Comparison of ENCODE assay signal across 11 mouse cellular contexts in genomic region chr3:129948359-129948758, GRCm38 (mm10). TPM values are rescaled to one million over a fixed set of nuclear protein-coding genes. Genes with fewer than 3 reads are reported as not detected.
DNase-seq lines count a peak whose midpoint lies in the region; ATAC-seq lines count a peak whose summit lies in the region.
"Had no signal": no experiment of that assay in that cellular context is flagged by ENCODE, and none has a peak within 500 bp of the region (broad histone marks: within the 10 kb centered on the region; RNA-seq: fewer than 3 reads in every experiment).

No protein-coding gene starts in this region.

- H3K9me3 ChIP-seq in heart, embryonic 10.5 days, result no peaks in the 10 kb centered on the region
- no peaks in the 10 kb centered on the region for H3K9me3 ChIP-seq in midbrain, embryonic 14.5 days (ENCODE audit: control insufficient read depth, low read length)
- H3K9me3 ChIP-seq: hindbrain, embryonic 10.5 days; limb, embryonic 12.5 days had no signal

- ATAC-seq in midbrain, embryonic 14.5 days (ENCODE audit: low FRiP score, low TSS enrichment), result no peak

- no peaks in the 10 kb centered on the region for H3K4me1 ChIP-seq in heart, embryonic 10.5 days
- H3K4me1 ChIP-seq in midbrain, embryonic 14.5 days (ENCODE audit: control insufficient read depth, insufficient read depth, low read length), result no peaks in the 10 kb centered on the region
- H3K4me1 ChIP-seq: hindbrain, embryonic 10.5 days; limb, embryonic 12.5 days had no signal

- H3K4me3 ChIP-seq in heart, embryonic 10.5 days, result no peak overlapping the region
- H3K4me3 ChIP-seq in macrophage (ENCODE audit: inconsistent target), result no peak overlapping the region
- no peak overlapping the region for H3K4me3 ChIP-seq in midbrain, embryonic 14.5 days (replicated peaks; ENCODE audit: low read depth, low read length)
- H3K4me3 ChIP-seq: hindbrain, embryonic 10.5 days; limb, embryonic 12.5 days had no signal

- no peak overlapping the region for H3K4me2 ChIP-seq in midbrain, embryonic 14.5 days (ENCODE audit: low read length)
- H3K4me2 ChIP-seq: limb, embryonic 12.5 days had no signal

- 83% methylated on average over 5 of the region's 5 CpGs for WGBS in heart, embryonic 10.5 days
- 29% methylated on average over 5 of the region's 5 CpGs for WGBS in macrophage (ENCODE audit: missing documents)
- 96% methylated on average over 5 of the region's 5 CpGs for WGBS in midbrain, embryonic 14.5 days

- H3K27ac ChIP-seq in heart, embryonic 10.5 days, result no peak overlapping the region
- peak overlapping the region; percentile 60 for H3K27ac ChIP-seq in macrophage
- no peak overlapping the region for H3K27ac ChIP-seq in midbrain, embryonic 14.5 days (replicated peaks; ENCODE audit: low read depth, low read length)
- H3K27ac ChIP-seq: hindbrain, embryonic 10.5 days; limb, embryonic 12.5 days had no signal

- H3K36me3 ChIP-seq in heart, embryonic 10.5 days, result no peaks in the 10 kb centered on the region
- no peaks in the 10 kb centered on the region for H3K36me3 ChIP-seq in macrophage (ENCODE audit: inconsistent target)
- H3K36me3 ChIP-seq in midbrain, embryonic 14.5 days (ENCODE audit: control insufficient read depth, insufficient read depth, low read length), result no peaks in the 10 kb centered on the region
- H3K36me3 ChIP-seq: hindbrain, embryonic 10.5 days; limb, embryonic 12.5 days had no signal

- H3K27me3 ChIP-seq in heart, embryonic 10.5 days (ENCODE audit: insufficient read depth, poor library complexity, severe bottlenecking), result no peaks in the 10 kb centered on the region
- H3K27me3 ChIP-seq in midbrain, embryonic 14.5 days (ENCODE audit: control insufficient read depth, insufficient read depth, low read length), result no peaks in the 10 kb centered on the region
- H3K27me3 ChIP-seq: limb, embryonic 12.5 days had no signal

- peaks cover 21% of the 10 kb centered on the region; the same call in 1 of the 2 replicates for H3K79me2 ChIP-seq in macrophage (ENCODE audit: inconsistent target)

- DNase-seq in heart, adult 8-10 months (ENCODE audit: low spot score), result peak; percentile 18
- DNase-seq in heart, embryonic 10.5 days (ENCODE audit: low spot score), result no peak
- peak; percentile 22 for DNase-seq in A20 (ENCODE audit: low read depth, low spot score)
- peak; percentile 60 for DNase-seq in frontal cortex, postnatal 36 days (ENCODE audit: low spot score in 2 of 2)
- DNase-seq in midbrain, embryonic 14.5 days, result no peak
- DNase-seq in ovary, postnatal 14 days (ENCODE audit: low spot score), result no peak
- DNase-seq in cerebellum, adult 8-10 months, result no peak
- DNase-seq: kidney, adult 8-10 months had no signal

- H3K9ac ChIP-seq in midbrain, embryonic 14.5 days (replicated peaks; ENCODE audit: low read length), result no peak overlapping the region
- H3K9ac ChIP-seq: limb, embryonic 12.5 days had no signal

RNA-seq across cellular contexts. Expression of gene Mcub, which starts 21.6 kb away (rescaled TPM):
- total RNA-seq in heart, adult 8-10 months (2022), result 1 to 10 TPM; 1.1 to 2.5 (median 1.6) TPM
- 3.9 and 6.0 TPM in 2 replicates for polyA plus RNA-seq in heart, embryonic 10.5 days (2016; fragmentation: Nextera tagmentation; extraction: Ambion mirVana)
- 10 to 100 TPM in 6 of 26 experiments, 1 to 10 TPM in 20; 3.0 to 15.3 (median 7.6) TPM for total RNA-seq in macrophage (2018; cell fraction: chromatin; rRNA removed)
- total RNA-seq in macrophage (2018; cell fraction: cytosol; rRNA removed), result 10 to 100 TPM; 19.3 to 34.9 (median 26.7) TPM
- 10 to 100 TPM in 16 of 26 experiments, 1 to 10 TPM in 10; 7.0 to 16.2 (median 10.6) TPM for total RNA-seq in macrophage (2018; cell fraction: nucleus; rRNA removed)
- 27.0 to 32.9 TPM (median 32.2 TPM) in 3 replicates for polyA plus RNA-seq in macrophage (2018)
- 2.6 and 5.6 TPM in 2 replicates for polyA plus RNA-seq in midbrain, embryonic 14.5 days (2014; fragmentation: Nextera tagmentation; extraction: Ambion mirVana)

RNA-seq across cellular contexts. Expression of gene Casp6, which starts 47.1 kb away (rescaled TPM):
- total RNA-seq in heart, adult 8-10 months (2022), result 10 to 100 TPM in 3 of 4 experiments, 1 to 10 TPM in 1; 8.9 to 16.8 (median 11.6) TPM
- 78.4 and 99.8 TPM in 2 replicates for polyA plus RNA-seq in heart, embryonic 10.5 days (2016; fragmentation: Nextera tagmentation; extraction: Ambion mirVana)
- 10 to 100 TPM in 6 of 26 experiments, 1 to 10 TPM in 20; 2.1 to 15.8 (median 5.7) TPM for total RNA-seq in macrophage (2018; cell fraction: chromatin; rRNA removed)
- total RNA-seq in macrophage (2018; cell fraction: cytosol; rRNA removed), result 10 to 100 TPM in 25 of 26 experiments, 1 to 10 TPM in 1; 9.9 to 24.9 (median 14.0) TPM
- total RNA-seq in macrophage (2018; cell fraction: nucleus; rRNA removed), result 10 to 100 TPM in 3 of 26 experiments, 1 to 10 TPM in 23; 1.7 to 14.7 (median 5.0) TPM
- polyA plus RNA-seq in macrophage (2018), result 16.3 to 27.9 TPM (median 24.4 TPM) in 3 replicates
- polyA plus RNA-seq in midbrain, embryonic 14.5 days (2014; fragmentation: Nextera tagmentation; extraction: Ambion mirVana), result 19.0 and 24.4 TPM in 2 replicates

Comparison
In these comparisons a context has a peak if more than half of its experiments do, and no peak if none do; other contexts are left out.
1. DNase-seq: peak in heart, adult 8-10 months (single experiment), A20 (single experiment) and frontal cortex, postnatal 36 days (2 of 2); none in heart, embryonic 10.5 days (single experiment), midbrain, embryonic 14.5 days (single experiment), ovary, postnatal 14 days (single experiment) and cerebellum, adult 8-10 months (single experiment).